Mouse (Mus musculus): ENCODE results near the gene Nrxn3. TPM values are rescaled to one million over a fixed set of nuclear protein-coding genes. Genes with fewer than 3 reads are reported as not detected.

Nrxn3 gene
- polyA plus RNA-seq, 1 experiment from 2014 or later: 1.4 TPM

DNA sequence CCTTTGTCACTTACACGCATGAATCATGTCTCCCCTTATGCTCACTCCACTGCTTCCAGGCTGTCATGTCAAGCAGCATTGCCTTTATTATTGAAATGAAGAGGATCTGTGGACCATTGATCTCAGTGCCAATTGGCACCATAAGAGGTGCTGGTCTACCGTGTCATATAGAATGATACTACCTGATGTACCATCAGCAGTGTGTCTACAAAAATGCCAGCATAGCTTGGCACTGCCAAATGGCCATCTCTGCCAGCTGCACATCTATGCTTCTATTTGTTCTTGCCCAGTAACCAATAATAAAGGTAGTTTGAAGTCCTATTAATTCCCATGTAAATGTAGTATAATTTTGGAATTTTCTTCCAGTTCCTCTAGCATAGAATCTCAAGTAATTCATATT lies 1340.8 kb downstream of the Nrxn3 start:
- Histone ChIP-seq H3K27me3 (replicated peaks; ENCODE audit: control insufficient read depth, insufficient read depth, low read length) (no peaks in the 10 kb centered on the region), H3K27ac (ENCODE audit: low read length) (no peak overlapping the region), H3K36me3 (ENCODE audit: control insufficient read depth, insufficient read depth, low read length) (no peaks in the 10 kb centered on the region), H3K4me2 (ENCODE audit: low read depth, low read length) (no peak overlapping the region), H3K4me1 (ENCODE audit: control insufficient read depth, insufficient read depth, low read length) (no peaks in the 10 kb centered on the region), H3K4me3 (ENCODE audit: low read length) (no peak overlapping the region), H3K9ac (ENCODE audit: low read depth, low read length) (no peak overlapping the region), H3K9me3 (ENCODE audit: control insufficient read depth, low read length) (no peaks in the 10 kb centered on the region)
- no peak for ATAC-seq
- 91% methylated on average over 2 of the region's 2 CpGs for WGBS

DNA sequence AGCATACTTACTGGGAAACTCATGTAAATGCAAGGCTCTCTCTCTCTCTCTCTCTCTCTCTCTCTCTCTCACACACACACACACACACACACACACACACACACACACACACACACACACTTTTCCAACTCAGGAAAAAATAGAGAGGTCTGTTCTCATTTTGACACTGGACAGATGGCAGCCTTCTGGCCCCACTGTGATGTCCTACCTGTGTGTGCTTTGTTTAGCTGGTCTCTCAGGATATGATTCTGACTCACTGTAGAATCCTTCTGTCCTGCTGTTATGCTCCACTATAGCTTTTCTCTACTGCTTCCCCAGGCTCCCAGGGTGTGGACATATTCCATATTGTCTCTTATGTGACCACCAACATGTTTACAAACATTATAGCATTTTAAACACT lies 1363.2 kb downstream of the Nrxn3 start:
- Histone ChIP-seq H3K27me3 (replicated peaks; ENCODE audit: control insufficient read depth, insufficient read depth, low read length) (no peaks in the 10 kb centered on the region), H3K9ac (ENCODE audit: low read depth, low read length) (no peak overlapping the region), H3K9me3 (ENCODE audit: control insufficient read depth, low read length) (no peaks in the 10 kb centered on the region), H3K4me3 (ENCODE audit: low read length) (no peak overlapping the region), H3K4me2 (ENCODE audit: low read depth, low read length) (no peak overlapping the region), H3K27ac (ENCODE audit: low read length) (no peak overlapping the region), H3K36me3 (ENCODE audit: control insufficient read depth, insufficient read depth, low read length) (no peaks in the 10 kb centered on the region), H3K4me1 (ENCODE audit: control insufficient read depth, insufficient read depth, low read length) (no peaks in the 10 kb centered on the region)
- ATAC-seq: no peak

DNA sequence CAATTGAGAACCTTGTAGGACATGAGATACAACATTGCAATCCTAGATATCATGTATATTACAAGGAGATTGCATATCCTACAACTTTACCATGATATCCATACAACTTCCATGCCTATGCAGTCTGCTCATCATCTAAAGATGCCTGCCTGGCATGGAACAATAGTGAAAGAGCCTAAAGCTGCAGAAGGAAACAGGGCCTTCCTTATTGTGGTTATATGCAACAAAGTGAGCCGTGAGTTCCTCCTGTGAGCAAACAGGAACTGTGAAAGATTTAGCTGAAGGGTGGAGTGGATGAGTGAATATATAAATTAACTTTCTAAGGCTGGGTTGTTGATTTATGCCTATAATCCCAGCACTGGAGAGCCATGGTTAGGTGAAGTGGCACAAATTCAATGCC lies 1373.1 kb downstream of the Nrxn3 start:
- Histone ChIP-seq H3K4me1 (ENCODE audit: control insufficient read depth, insufficient read depth, low read length) (no peaks in the 10 kb centered on the region), H3K4me3 (ENCODE audit: low read length) (no peak overlapping the region), H3K9ac (ENCODE audit: low read depth, low read length) (no peak overlapping the region), H3K27me3 (replicated peaks; ENCODE audit: control insufficient read depth, insufficient read depth, low read length) (no peaks in the 10 kb centered on the region), H3K9me3 (ENCODE audit: control insufficient read depth, low read length) (no peaks in the 10 kb centered on the region), H3K36me3 (ENCODE audit: control insufficient read depth, insufficient read depth, low read length) (no peaks in the 10 kb centered on the region), H3K27ac (ENCODE audit: low read length) (no peak overlapping the region), H3K4me2 (ENCODE audit: low read depth, low read length) (no peak overlapping the region)
- ATAC-seq: no peak
- 62% methylated on average over 1 of the region's 1 CpGs for WGBS

DNA sequence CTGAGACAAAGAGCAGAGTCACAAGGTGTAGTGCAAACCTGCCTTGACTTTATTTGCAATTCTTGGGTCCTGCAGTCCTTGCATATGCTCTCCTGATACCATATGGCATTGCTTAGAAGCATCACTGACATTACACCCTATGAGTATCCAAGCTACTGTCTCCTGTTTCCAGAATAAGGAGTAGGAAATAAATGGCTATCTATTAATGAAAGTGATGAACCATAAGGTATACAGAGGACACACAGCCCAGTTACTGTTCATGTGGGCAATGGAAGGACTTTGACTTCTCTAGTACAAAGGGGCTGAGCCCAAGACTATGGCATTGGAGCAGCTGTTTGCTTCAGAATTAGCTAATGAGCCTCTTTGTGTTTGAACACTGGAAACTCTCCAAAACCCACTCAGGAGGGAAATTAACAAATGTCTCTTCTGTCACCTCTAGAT lies 1390.7 kb downstream of the Nrxn3 start:
- Histone ChIP-seq H3K36me3 (ENCODE audit: control insufficient read depth, insufficient read depth, low read length) (no peaks in the 10 kb centered on the region), H3K9ac (ENCODE audit: low read depth, low read length) (no peak overlapping the region), H3K27ac (ENCODE audit: low read length) (no peak overlapping the region), H3K4me2 (ENCODE audit: low read depth, low read length) (no peak overlapping the region), H3K4me1 (ENCODE audit: control insufficient read depth, insufficient read depth, low read length) (no peaks in the 10 kb centered on the region), H3K27me3 (replicated peaks; ENCODE audit: control insufficient read depth, insufficient read depth, low read length) (no peaks in the 10 kb centered on the region), H3K9me3 (ENCODE audit: control insufficient read depth, low read length) (no peaks in the 10 kb centered on the region), H3K4me3 (ENCODE audit: low read length) (no peak overlapping the region)
- no peak for ATAC-seq

DNA sequence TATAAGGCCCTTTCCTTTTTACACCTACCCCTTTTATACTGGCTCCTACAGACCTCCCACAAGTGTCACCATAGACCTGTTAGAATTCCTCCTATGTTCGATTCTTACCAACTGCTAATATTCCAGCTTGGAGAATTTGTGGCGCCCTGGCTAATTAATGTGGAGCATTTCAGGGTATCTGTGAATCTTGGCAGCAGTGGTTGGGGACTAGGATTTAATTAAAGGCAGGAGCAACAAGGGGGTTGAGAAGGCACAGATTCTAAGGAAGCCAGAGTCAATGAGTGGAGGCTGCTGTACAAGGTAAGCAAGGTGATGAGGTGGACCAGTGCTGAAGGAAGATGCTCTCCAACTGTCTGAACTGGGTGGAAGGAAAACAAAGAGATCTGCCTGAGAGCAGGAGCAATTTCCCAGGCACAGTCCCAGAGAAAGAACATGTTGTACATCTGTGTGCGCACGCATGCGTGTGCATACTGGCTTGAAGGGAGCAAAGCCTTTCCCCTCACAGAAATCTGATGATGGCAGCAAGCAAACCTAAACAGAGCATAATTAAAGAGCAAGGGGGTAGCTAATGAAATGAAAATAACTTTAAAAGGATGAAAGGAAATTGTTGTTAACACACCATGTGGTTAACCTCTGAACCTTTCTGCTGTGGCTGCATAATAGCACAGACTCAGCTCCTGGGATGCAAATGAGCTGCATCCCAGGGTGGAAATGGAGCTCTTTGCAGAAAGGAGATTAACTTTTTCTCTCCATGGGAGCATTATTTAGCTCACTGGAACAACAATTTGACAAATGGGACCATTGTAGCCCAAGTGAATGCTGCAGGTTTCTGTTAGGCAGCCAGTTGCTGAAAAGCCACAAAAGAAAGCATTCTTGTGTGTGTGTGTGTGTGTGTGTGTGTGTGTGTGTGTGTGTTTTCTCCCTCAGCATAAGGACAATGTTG lies 1409.5 kb downstream of the Nrxn3 start:
- no peaks in the 10 kb centered on the region for H3K36me3 ChIP-seq (ENCODE audit: control insufficient read depth, insufficient read depth, low read length)
- H3K9ac ChIP-seq (ENCODE audit: low read depth, low read length): no peak overlapping the region
- H3K9me3 ChIP-seq (ENCODE audit: control insufficient read depth, low read length): no peaks in the 10 kb centered on the region
- no peak for ATAC-seq
- H3K4me2 ChIP-seq (ENCODE audit: low read depth, low read length): no peak overlapping the region
- no peak overlapping the region for H3K4me3 ChIP-seq (ENCODE audit: low read length)
- H3K27me3 ChIP-seq (replicated peaks; ENCODE audit: control insufficient read depth, insufficient read depth, low read length): no peaks in the 10 kb centered on the region
- no peak overlapping the region for H3K27ac ChIP-seq (ENCODE audit: low read length)
- no peaks in the 10 kb centered on the region for H3K4me1 ChIP-seq (ENCODE audit: control insufficient read depth, insufficient read depth, low read length)
- WGBS: 82% methylated on average over 5 of the region's 5 CpGs

DNA sequence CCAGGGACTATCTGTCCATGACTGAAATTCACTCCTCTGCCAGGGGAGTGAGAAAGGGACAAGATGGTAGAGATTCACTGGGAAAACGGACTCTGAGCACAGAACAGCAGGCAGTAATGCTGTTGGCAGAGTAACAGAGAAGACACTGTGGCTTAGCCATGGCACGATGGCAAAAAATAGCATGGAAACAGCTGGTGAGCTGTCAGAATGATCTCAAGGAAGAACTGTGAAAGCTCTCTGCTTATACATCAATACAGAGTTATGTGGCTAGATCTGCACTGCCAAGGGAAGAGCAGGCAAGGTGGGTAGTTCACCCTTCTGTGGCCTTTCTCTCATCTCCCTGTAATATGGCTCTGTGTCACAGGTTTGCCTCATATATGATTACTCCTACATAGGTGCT lies 1419.3 kb downstream of the Nrxn3 start:
- no peak for ATAC-seq

DNA sequence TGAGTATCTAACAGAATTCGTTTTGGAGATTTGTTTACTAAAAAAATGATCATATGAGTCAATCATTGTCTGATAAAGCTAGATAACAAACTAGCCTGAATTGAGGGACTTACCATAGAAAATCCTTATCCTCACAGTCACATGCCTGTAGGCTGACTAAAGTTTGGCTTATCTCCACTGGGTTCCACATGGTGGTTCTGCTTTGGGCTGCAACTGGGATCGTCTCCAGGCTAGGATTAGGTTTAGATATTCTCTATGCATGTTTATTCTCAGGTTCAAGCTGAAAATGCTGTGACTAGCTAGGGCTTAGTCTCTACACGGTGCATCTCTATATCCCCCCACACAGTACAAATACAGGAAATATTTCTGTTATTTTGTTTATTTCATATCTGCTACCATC lies 1421.6 kb downstream of the Nrxn3 start:
- 64% methylated on average over 3 of the region's 3 CpGs for WGBS
- no peak overlapping the region for H3K4me3 ChIP-seq (ENCODE audit: low read length)
- H3K36me3 ChIP-seq (ENCODE audit: control insufficient read depth, insufficient read depth, low read length): no peaks in the 10 kb centered on the region
- H3K9ac ChIP-seq (ENCODE audit: low read depth, low read length): no peak overlapping the region
- H3K27ac ChIP-seq (ENCODE audit: low read length): no peak overlapping the region
- H3K4me1 ChIP-seq (ENCODE audit: control insufficient read depth, insufficient read depth, low read length): no peaks in the 10 kb centered on the region
- ATAC-seq: no peak
- H3K27me3 ChIP-seq (replicated peaks; ENCODE audit: control insufficient read depth, insufficient read depth, low read length): no peaks in the 10 kb centered on the region
- H3K9me3 ChIP-seq (ENCODE audit: control insufficient read depth, low read length): no peaks in the 10 kb centered on the region
- H3K4me2 ChIP-seq (ENCODE audit: low read depth, low read length): no peak overlapping the region

More for the DNA sequence above, 1419.3 kb downstream of the Nrxn3 start:
- Histone ChIP-seq H3K27ac (ENCODE audit: low read length) (no peak overlapping the region), H3K4me1 (ENCODE audit: control insufficient read depth, insufficient read depth, low read length) (no peaks in the 10 kb centered on the region), H3K27me3 (replicated peaks; ENCODE audit: control insufficient read depth, insufficient read depth, low read length) (no peaks in the 10 kb centered on the region), H3K4me3 (ENCODE audit: low read length) (no peak overlapping the region), H3K9ac (ENCODE audit: low read depth, low read length) (no peak overlapping the region), H3K9me3 (ENCODE audit: control insufficient read depth, low read length) (no peaks in the 10 kb centered on the region), H3K36me3 (ENCODE audit: control insufficient read depth, insufficient read depth, low read length) (no peaks in the 10 kb centered on the region), H3K4me2 (ENCODE audit: low read depth, low read length) (no peak overlapping the region)
- 69% methylated on average over 2 of the region's 2 CpGs for WGBS

DNA sequence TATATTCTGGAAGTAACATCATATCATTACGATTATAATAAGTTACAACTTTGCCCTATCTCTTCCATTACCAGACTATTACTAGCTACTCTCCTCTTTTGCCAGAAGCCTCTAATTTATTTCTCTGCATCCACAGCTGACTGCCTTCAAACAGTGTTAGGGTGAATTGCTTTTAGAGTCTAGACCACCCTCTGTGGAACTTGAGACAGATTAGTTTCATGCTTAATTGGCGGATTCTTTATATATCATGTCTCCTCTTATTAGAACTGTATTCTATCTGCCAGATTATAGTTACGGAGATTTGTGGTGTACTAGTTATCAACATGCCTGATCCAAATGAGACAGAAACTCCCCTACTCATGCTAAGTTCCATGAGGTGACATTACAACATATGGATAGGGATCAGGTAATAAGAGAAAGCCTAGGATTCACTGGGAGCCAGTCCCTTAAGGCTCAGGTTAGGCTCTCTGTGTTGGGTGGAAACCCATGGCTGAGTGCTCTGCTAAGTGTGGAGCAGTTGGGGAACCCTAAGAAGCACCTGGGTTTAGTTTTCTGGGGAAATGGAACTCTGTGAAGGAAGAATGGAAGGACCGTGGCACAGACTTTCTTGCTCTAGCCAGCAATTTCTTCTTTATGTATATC lies 1435.6 kb downstream of the Nrxn3 start:
- H3K27me3 ChIP-seq (replicated peaks; ENCODE audit: control insufficient read depth, insufficient read depth, low read length): no peaks in the 10 kb centered on the region
- no peak overlapping the region for H3K27ac ChIP-seq (ENCODE audit: low read length)
- H3K9me3 ChIP-seq (ENCODE audit: control insufficient read depth, low read length): no peaks in the 10 kb centered on the region
- H3K4me3 ChIP-seq (ENCODE audit: low read length): no peak overlapping the region
- H3K4me1 ChIP-seq (ENCODE audit: control insufficient read depth, insufficient read depth, low read length): no peaks in the 10 kb centered on the region
- no peaks in the 10 kb centered on the region for H3K36me3 ChIP-seq (ENCODE audit: control insufficient read depth, insufficient read depth, low read length)
- no peak overlapping the region for H3K9ac ChIP-seq (ENCODE audit: low read depth, low read length)
- H3K4me2 ChIP-seq (ENCODE audit: low read depth, low read length): no peak overlapping the region
- 87% methylated on average over 4 of the region's 4 CpGs for WGBS
- no peak for ATAC-seq

DNA sequence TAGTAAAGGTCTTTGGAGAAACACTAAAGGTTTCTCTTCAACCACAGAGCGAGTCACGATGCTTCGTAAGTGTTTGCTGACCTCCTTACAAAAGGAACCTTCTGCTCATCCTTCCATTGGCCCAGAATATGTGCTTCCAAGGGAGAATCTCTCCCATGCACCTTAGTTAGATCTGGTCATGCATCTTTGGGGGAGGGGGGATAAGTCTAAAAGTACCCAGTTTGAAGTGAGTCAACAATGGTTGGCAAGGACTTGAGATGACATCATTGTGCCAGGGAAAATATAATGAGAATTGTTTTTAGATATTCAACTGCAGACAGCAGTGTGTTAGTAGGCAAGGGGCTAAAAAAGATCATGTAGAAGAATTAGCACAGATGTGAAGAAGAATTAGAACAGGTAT lies 1437.2 kb downstream of the Nrxn3 start:
- WGBS: 93% methylated on average over 3 of the region's 3 CpGs
- Histone ChIP-seq H3K9ac (ENCODE audit: low read depth, low read length) (no peak overlapping the region), H3K9me3 (ENCODE audit: control insufficient read depth, low read length) (no peaks in the 10 kb centered on the region), H3K36me3 (ENCODE audit: control insufficient read depth, insufficient read depth, low read length) (no peaks in the 10 kb centered on the region), H3K4me1 (ENCODE audit: control insufficient read depth, insufficient read depth, low read length) (no peaks in the 10 kb centered on the region), H3K27ac (ENCODE audit: low read length) (no peak overlapping the region), H3K4me3 (ENCODE audit: low read length) (no peak overlapping the region), H3K4me2 (ENCODE audit: low read depth, low read length) (no peak overlapping the region), H3K27me3 (replicated peaks; ENCODE audit: control insufficient read depth, insufficient read depth, low read length) (no peaks in the 10 kb centered on the region)
- ATAC-seq: no peak
